Mouse (Mus musculus): ENCODE measurements around the gene Gm10972.
"Not testable (repeated sequence)": the region's sequence is repeated elsewhere in the genome, so short reads cannot be mapped to it uniquely, and the experiment has no call there.

The Gm10972 gene

GRCm38 (mm10) chr3:94642495-94643162, at the start of gene Gm10972:
Gene Gm10972 (plus strand): TSS chr3:94643112.
- DNase-seq (ENCODE audit: low spot score) = not testable (repeated sequence)

DNA sequence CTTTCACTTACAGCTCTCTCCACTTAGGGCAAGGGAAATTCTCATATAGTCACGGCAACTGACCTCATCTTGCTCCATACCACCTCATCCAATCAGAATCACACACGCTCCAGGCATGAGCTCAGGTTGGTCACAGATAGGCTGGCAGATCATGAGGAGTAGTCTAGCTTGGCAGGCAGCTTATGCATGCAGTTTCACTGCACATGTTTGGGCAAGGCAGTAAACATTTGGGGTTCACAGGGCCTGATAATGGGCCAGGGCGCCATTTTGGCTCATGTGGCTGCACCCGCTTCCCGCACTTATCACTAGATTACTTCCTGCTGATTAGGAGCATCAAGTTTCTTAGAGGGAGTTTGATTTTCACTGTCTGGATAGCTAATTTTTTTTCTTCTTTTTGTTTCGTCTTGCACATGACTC, 47.0 kb upstream of the Gm10972 start:
- no peak for DNase-seq (ENCODE audit: low spot score)

GRCm38 (mm10) chr3:94597224-94597779, 45.6 kb upstream of the Gm10972 start:
- no peak for DNase-seq (ENCODE audit: low spot score)

DNA sequence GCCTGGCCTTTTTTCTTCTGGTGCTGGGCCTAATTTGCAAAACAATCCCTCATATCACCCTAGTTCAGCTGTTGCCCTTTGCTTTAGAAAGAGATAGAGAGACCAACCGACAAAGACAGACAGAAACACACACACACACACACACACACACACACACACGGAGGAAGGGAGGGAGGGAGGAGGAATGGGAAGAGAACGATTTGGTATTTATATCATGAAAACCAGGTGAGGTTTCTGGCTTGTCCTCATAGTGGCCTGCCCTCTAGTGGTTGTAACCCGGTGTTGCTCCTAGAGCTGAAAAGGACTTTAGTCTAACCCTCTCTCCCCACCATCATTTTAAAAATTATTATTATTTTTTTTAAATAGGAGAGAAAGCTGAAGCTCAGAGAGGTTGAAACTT, 41.0 kb upstream of the Gm10972 start:
- DNase-seq (ENCODE audit: low spot score) = no peak

- DNase-seq (ENCODE audit: low spot score) = no peak
These were observed 33.3 kb upstream of the Gm10972 start for GRCm38 (mm10) chr3:94609621-94610020.

DNA sequence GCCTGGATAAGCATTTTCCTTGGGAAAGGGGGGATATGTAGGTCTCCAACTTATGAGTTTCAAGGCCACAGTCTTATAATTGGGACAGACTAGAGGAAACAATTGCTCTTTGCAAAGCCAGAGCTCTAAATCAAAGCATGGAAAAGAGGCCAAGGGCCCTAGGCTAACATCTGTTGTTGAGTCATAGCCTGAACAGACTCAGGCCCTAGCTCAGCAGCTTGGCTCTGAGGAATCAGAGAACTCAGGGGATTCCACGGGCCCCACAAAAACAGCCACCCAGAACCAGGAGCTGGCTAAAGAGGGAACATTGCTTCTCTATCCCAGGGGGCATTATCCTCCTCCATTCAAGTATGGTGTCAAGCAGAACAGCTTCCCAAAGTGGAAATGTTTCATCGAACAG, 32.3 kb upstream of the Gm10972 start:
- no peak for DNase-seq (ENCODE audit: low spot score)

DNA sequence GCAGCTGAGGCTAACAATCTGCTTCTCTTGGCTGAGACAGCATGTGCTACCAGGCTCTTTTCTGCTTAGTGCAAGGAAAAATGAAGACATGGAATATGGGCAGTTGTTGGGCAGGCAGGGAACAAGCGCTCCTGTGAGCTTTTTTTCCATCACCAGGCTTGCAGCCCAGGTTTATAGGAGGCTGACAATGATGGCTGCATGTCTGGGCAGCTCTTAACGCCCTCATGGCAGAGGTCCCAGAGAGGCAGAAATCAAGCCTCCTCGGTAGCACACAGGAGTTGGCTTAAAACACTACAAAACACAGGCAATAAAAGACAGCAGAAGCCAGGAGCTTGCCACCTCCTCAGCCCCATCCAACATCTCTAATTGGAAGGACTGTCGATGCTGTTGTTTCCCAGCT, 31.6 kb upstream of the Gm10972 start:
- no peak for DNase-seq (ENCODE audit: low spot score)

- no peak for DNase-seq (ENCODE audit: low spot score)
These were observed 31.1 kb upstream of the Gm10972 start for GRCm38 (mm10) chr3:94611834-94612233.

DNA sequence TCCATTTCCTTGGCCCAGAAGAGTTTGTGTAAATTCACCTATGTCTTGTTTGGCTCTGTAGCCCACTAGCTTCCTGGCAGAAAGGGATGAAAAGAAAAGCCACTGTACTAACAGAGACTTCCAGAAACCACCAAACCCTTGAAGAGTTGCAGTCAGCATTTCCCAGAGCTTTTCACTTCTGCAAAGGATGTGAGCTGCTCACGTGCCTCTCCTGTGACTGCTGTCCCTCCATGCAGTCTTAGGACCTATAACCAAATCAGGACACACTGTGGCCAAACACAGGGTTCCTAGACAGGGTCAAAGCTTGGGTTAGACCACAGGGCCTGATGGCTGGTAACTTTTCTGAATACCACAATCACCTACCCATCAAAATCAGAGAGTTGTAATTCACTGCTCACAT, 30.6 kb upstream of the Gm10972 start:
- DNase-seq (ENCODE audit: low spot score) = no peak

DNA sequence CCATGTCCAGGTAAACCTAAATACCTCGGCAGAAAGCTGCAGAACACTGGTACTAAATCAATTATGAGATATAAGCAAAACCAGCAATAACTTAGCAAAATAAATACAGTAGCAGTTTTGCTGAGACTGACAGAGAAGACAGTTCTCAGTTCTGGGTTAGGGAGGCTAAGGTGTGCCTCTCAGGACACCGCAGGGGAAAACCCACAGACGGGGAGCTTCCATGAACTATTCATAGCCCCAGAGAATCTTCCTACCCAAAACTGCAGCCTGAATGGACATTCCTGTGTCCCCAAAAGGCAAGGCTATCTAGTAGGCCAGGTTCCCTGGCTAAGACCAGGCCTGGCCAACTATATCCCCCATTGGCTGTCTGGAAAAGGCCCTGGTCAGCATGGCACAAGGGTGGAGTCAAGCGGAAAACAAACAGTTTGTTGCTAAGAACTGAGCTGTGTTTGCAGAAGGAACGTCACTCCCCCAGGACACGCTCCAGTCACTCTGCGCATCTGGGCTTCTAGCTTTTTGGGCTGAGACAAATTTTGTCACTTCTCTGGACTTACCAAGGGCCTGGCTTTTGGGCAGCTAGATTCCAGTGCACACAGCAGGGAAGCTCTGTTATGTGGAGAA, 29.5 kb upstream of the Gm10972 start:
- no peak for DNase-seq (ENCODE audit: low spot score)

- no peak for DNase-seq (ENCODE audit: low spot score)
These were observed 26.2 kb upstream of the Gm10972 start for GRCm38 (mm10) chr3:94616717-94617116.

GRCm38 (mm10) chr3:94621740-94622507, 21.0 kb upstream of the Gm10972 start:
- DNase-seq (ENCODE audit: low spot score) = no peak

GRCm38 (mm10) chr3:94622550-94622949, 20.4 kb upstream of the Gm10972 start:
- no peak for DNase-seq (ENCODE audit: low spot score)

DNA sequence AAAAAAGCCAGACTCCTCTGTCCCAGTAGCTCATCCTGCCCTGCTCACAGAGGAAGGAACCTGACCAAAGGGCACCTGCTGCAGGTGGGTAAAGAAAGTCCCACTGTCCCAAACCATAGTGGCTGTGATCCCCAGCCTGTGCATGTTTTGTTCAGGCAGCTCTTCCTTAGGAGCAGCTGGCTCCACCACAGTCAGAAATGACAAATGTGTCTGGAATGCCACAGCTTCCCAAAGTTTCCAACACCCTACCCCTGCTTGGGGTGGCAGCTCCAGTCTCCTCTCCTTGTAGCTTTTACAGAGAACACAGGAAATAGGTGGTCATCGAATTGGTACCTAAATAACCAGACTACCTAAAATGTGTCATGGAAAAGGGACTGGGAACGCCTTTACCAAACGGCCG, 18.6 kb upstream of the Gm10972 start:
- no peak for DNase-seq (ENCODE audit: low spot score)

DNA sequence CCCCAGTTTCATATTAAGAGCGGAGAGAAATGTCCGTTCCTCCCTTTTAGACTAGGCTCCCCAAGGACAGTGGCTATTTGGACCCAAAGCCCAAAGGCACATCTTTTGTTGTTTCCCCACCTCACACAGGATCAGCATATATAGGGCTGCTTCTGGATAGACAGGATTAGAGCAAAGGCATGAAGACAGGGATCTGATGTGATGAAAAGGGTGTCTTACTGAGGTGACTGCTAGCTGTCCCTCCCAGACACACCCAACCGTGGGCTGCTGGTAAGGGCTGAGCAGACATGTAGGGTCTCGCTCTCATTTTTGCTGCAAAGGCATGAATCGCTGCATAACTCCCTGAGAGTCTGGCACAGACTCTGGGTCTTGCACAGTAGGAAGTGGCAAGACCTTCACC, 14.2 kb upstream of the Gm10972 start:
- DNase-seq (ENCODE audit: low spot score) = no peak

GRCm38 (mm10) chr3:94629876-94630275, 13.0 kb upstream of the Gm10972 start:
- no peak for DNase-seq (ENCODE audit: low spot score)

GRCm38 (mm10) chr3:94648755-94649590, 6.1 kb downstream of the Gm10972 start:
- no peak for DNase-seq (ENCODE audit: low spot score)

DNA sequence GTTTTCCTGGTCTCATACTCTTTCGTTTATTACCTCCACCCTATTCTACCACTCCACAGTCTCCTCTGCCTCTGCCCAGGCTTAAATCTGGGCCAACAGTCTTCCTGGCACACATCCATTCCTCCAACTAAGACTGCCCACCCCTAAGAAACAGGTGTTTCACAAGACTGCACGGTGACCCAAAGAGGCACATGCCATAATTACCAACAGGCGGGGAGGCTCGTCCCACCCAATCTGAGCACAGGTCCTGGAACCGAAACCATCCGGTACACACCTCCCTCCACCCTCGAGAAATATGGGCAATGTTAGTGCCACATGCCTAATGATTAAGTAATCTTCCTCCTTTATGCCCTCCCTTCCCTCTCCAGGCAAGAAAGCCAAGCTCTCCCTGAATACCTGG, 7.5 kb downstream of the Gm10972 start:
- no peak for DNase-seq (ENCODE audit: low spot score)

- not testable (repeated sequence) for DNase-seq (ENCODE audit: low spot score)
These were observed 11.1 kb downstream of the Gm10972 start for GRCm38 (mm10) chr3:94653967-94654366.

DNA sequence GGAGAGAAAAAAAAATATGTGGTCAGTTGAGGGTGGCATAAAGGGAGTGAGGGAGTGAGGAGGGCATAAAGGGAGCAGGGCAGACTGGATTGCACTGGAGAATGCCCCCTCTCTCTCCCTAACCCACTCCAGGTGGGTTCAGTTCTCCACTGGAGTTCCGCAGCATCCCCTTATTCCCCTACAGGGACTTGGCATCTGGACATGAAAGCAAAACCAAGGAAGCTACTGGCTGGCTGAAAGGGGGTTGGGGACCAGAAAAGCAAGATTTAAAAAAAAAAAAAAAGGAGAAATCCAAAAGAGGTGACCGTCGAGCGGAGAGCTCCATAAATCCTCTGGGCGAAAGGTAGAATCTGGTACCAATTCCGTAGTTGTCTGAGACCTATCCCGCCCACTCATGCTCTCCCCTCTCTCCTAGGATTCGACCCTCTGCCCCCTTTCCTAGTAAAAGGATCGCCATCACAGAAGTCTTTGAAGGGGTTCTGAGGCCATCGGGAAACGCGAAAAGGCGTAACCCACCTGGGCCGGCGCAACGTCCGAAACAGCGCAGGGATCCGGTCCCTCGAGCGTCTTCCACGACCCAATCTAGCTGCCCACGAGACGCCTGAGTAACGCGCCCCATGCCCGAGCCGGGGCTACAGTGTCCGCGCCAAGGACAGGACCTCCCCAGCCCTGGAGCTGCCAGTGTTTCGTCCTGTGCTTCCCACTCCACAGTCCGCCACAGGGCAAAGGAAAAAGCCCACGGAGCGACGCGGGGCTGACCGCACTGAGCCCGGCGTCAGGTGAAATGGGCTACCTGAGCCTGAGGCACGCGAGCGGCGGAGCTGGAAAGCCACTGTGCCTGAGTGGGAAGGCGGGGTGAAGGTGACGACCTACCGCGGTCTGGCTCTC, 15.2 kb downstream of the Gm10972 start:
- not testable (repeated sequence) for DNase-seq (ENCODE audit: low spot score)

DNA sequence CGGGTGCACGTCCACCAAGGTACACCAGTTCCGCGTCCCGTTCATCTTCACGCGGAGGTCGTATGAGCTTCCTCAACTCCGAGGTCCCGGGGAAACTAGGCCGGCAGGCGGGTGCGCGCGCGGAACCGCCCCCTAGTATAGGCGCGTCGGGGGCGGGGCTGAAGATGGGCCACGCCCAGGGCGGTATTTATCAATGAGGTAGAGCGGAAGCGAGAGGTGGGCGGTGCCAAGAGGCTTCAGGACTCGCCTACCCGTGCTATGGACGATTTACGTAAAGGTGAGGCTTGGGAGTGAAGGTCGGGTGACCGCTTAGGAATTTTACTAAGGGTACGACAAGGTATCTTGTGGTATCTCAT, 15.8 kb downstream of the Gm10972 start, which contains the start of gene Tuft1:
Gene Tuft1 (minus strand): TSS at position 133 of the 356 bp plus-strand sequence.
- not testable (repeated sequence) for DNase-seq (ENCODE audit: low spot score)

Measured in urinary bladder, postnatal 10 days (tissue).